In genomic region chr11:74448556-74448955, GRCm38 (mm10) we compare ENCODE assay signal across 15 mouse cellular contexts.
DNase-seq lines count a peak whose midpoint lies in the region; ATAC-seq lines count a peak whose summit lies in the region.
"Had no signal": no experiment of that assay in that cellular context is flagged by ENCODE, and none has a peak within 500 bp of the region (broad histone marks: within the 10 kb centered on the region; RNA-seq: fewer than 3 reads in every experiment).

No protein-coding gene starts in this region.

- H3K9ac ChIP-seq in neural tube, embryonic 15.5 days (replicated peaks): no peak overlapping the region
- H3K9ac ChIP-seq: embryonic facial prominence, embryonic 13.5 days; intestine, embryonic 15.5 days; liver, embryonic 13.5 days had no signal

- DNase-seq in gastrocnemius, adult 18-20 months (ENCODE audit: low spot score): peak; percentile 68
- no peak for DNase-seq in gastrocnemius, postnatal 4 days (ENCODE audit: low spot score in 2 of 2)
- DNase-seq in adipocyte (ENCODE audit: low spot score): peak; percentile 37
- DNase-seq in heart, adult 9 months (ENCODE audit: low spot score in 2 of 2): peak; percentile 53 to 55
- DNase-seq in heart, postnatal 36 days: peak; percentile 38 to 40
- no peak for DNase-seq in midbrain, embryonic 10.5 days (ENCODE audit: low spot score)
- DNase-seq: kidney, postnatal 4 days; liver, embryonic 13.5 days; lung, postnatal 10 days; thymus, adult 2 months had no signal

- H3K4me1 ChIP-seq in midbrain, embryonic 10.5 days: 0 out of 2 replicates have a peak, but pooled peaks cover 5% of the 10 kb centered on the region
- H3K4me1 ChIP-seq in neural tube, embryonic 15.5 days: peaks cover 13% of the 10 kb centered on the region
- H3K4me1 ChIP-seq: embryonic facial prominence, embryonic 13.5 days; intestine, embryonic 15.5 days; liver, embryonic 13.5 days had no signal

- WGBS in midbrain, embryonic 10.5 days: 71% methylated on average over 4 of the region's 4 CpGs
- 59% methylated on average over 4 of the region's 4 CpGs for WGBS in neural tube, embryonic 15.5 days

- H3K27ac ChIP-seq in midbrain, embryonic 10.5 days (replicated peaks): no peak overlapping the region
- no peak overlapping the region for H3K27ac ChIP-seq in neural tube, embryonic 15.5 days (replicated peaks)
- H3K27ac ChIP-seq: embryonic facial prominence, embryonic 13.5 days; intestine, embryonic 15.5 days; liver, embryonic 13.5 days had no signal

- H3K4me3 ChIP-seq in midbrain, embryonic 10.5 days: no peak overlapping the region
- H3K4me3 ChIP-seq in neural tube, embryonic 15.5 days (replicated peaks): no peak overlapping the region
- H3K4me3 ChIP-seq: embryonic facial prominence, embryonic 13.5 days; intestine, embryonic 15.5 days; liver, embryonic 13.5 days had no signal

- no peaks in the 10 kb centered on the region for H3K27me3 ChIP-seq in midbrain, embryonic 10.5 days (ENCODE audit: low read depth, poor library complexity, severe bottlenecking)
- H3K27me3 ChIP-seq in neural tube, embryonic 15.5 days (replicated peaks): no peaks in the 10 kb centered on the region
- H3K27me3 ChIP-seq: embryonic facial prominence, embryonic 13.5 days; intestine, embryonic 15.5 days; liver, embryonic 13.5 days had no signal

- no peak for ATAC-seq in frontal cortex, adult (ENCODE audit: low TSS enrichment)
- ATAC-seq in neural tube, embryonic 15.5 days (ENCODE audit: low FRiP score): no peak
- ATAC-seq: intestine, embryonic 15.5 days had no signal

- H3K9me3 ChIP-seq in midbrain, embryonic 10.5 days (replicated peaks): no peaks in the 10 kb centered on the region; the same call in 1 of the 2 replicates
- no peaks in the 10 kb centered on the region; the same call in 1 of the 2 replicates for H3K9me3 ChIP-seq in neural tube, embryonic 15.5 days (replicated peaks)
- H3K9me3 ChIP-seq: intestine, embryonic 15.5 days; liver, embryonic 13.5 days had no signal

- intact Hi-C loops in heart, postnatal 36 days (cut with DNase I): loop anchor here (5.0 kb wide), 1 partner anchor 69 kb away; no protein-coding TSS in a partner anchor

- H3K4me2 ChIP-seq in neural tube, embryonic 15.5 days: no peak overlapping the region
- H3K4me2 ChIP-seq: embryonic facial prominence, embryonic 13.5 days; intestine, embryonic 15.5 days; liver, embryonic 13.5 days; midbrain, embryonic 11.5 days had no signal

- no peaks in the 10 kb centered on the region for H3K36me3 ChIP-seq in midbrain, embryonic 10.5 days
- H3K36me3 ChIP-seq in neural tube, embryonic 15.5 days: no peaks in the 10 kb centered on the region
- H3K36me3 ChIP-seq: embryonic facial prominence, embryonic 13.5 days; intestine, embryonic 15.5 days; liver, embryonic 13.5 days had no signal

Comparison
In these comparisons a context has a peak if more than half of its experiments do, and no peak if none do; other contexts are left out.
1. DNase-seq: peak in gastrocnemius, adult 18-20 months (single experiment), adipocyte (single experiment), heart, adult 9 months (2 of 2) and heart, postnatal 36 days (2 of 2); none in gastrocnemius, postnatal 4 days (0 of 2) and midbrain, embryonic 10.5 days (single experiment).